Mouse (Mus musculus) left cerebral cortex, adult 11 months (tissue): Measurements from ENCODE around the gene Amh.

ENCODE experiments used
- DNase-seq: peaks from one replicate; pipeline ENCODE4 v3.0.0; 2022; ENCODE audit warnings: low spot score

Amh gene

DNA sequence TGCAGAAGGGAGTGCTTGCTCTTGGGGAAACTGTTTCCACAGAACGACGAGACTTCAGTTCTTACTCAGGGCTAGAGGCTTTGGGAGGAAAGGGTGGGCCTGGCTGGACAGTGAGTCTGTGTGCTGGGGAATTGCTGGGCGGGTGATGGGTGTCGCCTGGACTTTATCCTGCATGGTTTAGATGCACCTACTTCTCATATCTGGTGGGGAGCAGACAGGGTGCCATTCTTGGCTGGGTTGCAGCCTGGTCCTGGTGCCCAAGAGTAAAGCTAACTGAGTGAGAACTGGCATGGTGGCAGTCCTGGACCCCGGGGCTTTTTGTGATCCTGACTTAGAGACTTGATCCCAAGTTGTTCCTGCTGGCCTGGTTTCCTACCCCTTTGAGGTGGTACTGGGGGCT is 51.9 kb downstream of the Amh start:
- no peak for DNase-seq
